Mouse (Mus musculus) macrophage (primary cell): ENCODE measurements around the gene AC170998.1. TPM values are rescaled to one million over a fixed set of nuclear protein-coding genes. Genes with fewer than 3 reads are reported as not detected.
A peak's percentile ranks its signal among the peaks of the same experiment; 100 is the strongest.
"Not testable (repeated sequence)": the region's sequence is repeated elsewhere in the genome, so short reads cannot be mapped to it uniquely, and the experiment has no call there.

Source experiments
- H3K27ac ChIP-seq: fragments of 350-480 bp; formaldehyde crosslinking; 2 replicates; pipeline ENCODE4 v1.9.0; 2021
- H3K36me3 ChIP-seq: fragments of 350-480 bp; formaldehyde crosslinking; 2 replicates; pipeline ENCODE4 v1.9.0; 2021; ENCODE audit errors: inconsistent target
- H3K4me3 ChIP-seq: fragments of 350-480 bp; formaldehyde crosslinking; 2 replicates; pipeline ENCODE4 v1.9.0; 2021; ENCODE audit errors: inconsistent target
- H3K79me2 ChIP-seq: fragments of 350-480 bp; formaldehyde crosslinking; 2 replicates; pipeline ENCODE4 v1.9.0; 2021; ENCODE audit errors: inconsistent target
- WGBS: methylation state at CpG from one replicate; pipeline ENCODE4 v1.1.7; 2026; ENCODE audit warnings: inconsistent platforms; ENCODE audit not compliant: missing documents; 5-methylcytosine and 5-hydroxymethylcytosine counted together
- polyA plus RNA-seq: library from polyadenylated mRNA; stranded (reverse); fragments of 250-400 nt; gene quantifications from 3 replicates; pipeline ENCODE4 v1.2.4, GENCODE M21; 2018; ENCODE audit warnings: inconsistent platforms

The AC170998.1 gene
- polyA plus RNA-seq, 1 experiment from 2014 or later: 0.93 TPM

GRCm38 (mm10) chr17:28712305-28712704, 13.6 kb upstream of the AC170998.1 start:
- Histone ChIP-seq H3K79me2 (peaks cover 96% of the 10 kb centered on the region), H3K27ac (no peak overlapping the region), H3K36me3 (peaks cover 22% of the 10 kb centered on the region; the same call in 1 of the 2 replicates), H3K4me3 (no peak overlapping the region)
- 87% methylated on average over 6 of the region's 6 CpGs for WGBS

GRCm38 (mm10) chr17:28714006-28714405, 11.9 kb upstream of the AC170998.1 start:
- no peak overlapping the region for H3K4me3 ChIP-seq
- WGBS: 100% methylated on average over 3 of the region's 3 CpGs
- peaks cover 32% of the 10 kb centered on the region for H3K36me3 ChIP-seq

DNA sequence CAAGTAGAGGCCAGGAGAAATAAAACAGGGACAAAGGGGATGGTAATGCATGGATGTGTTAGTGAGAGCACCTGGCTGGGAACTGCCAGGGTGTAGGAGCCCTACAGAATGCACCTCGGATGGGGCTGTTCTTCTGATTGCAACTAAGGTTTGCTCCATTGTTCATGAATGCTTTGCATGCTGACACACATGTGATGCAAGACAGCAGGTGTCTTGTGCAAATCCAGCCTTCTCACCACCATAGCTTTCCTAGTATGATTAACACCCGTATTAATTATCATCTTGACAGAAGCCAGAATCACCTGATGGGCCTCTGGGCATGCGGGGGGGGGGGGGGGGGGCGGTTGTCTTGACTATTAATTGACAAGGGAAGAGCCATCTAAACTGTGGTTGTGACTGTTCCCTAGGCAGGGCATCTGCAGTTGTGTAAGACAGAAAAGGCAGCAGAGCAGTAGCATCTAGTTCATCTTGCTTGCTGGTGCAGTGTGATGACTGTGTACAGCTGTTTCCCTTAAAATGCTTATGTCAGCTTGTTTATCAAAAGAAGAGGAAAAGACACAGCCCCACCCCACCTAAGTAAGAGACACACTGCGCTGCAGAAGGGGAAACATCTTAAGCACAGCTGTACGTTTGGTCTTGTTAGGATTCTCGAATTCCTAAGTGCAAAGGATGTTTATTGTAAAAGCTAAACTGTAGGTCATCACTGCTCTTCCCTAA, 9.9 kb upstream of the AC170998.1 start:
- Histone ChIP-seq H3K4me3 (no peak overlapping the region), H3K27ac (peak overlapping the region; percentile 29; the same call in 1 of the 2 replicates), H3K79me2 (peaks cover 98% of the 10 kb centered on the region), H3K36me3 (peaks cover 40% of the 10 kb centered on the region)
- 64% methylated on average over 6 of the region's 7 CpGs for WGBS

More at GRCm38 (mm10) chr17:28714006-28714405, 11.9 kb upstream of the AC170998.1 start:
- Histone ChIP-seq H3K79me2 (peaks cover 97% of the 10 kb centered on the region), H3K27ac (no peak overlapping the region)

GRCm38 (mm10) chr17:28717535-28717934, 8.3 kb upstream of the AC170998.1 start:
- Histone ChIP-seq H3K79me2 (peaks cover 98% of the 10 kb centered on the region), H3K27ac (no peak overlapping the region), H3K36me3 (peaks cover 40% of the 10 kb centered on the region), H3K4me3 (no peak overlapping the region)
- 94% methylated on average over 3 of the region's 3 CpGs for WGBS

DNA sequence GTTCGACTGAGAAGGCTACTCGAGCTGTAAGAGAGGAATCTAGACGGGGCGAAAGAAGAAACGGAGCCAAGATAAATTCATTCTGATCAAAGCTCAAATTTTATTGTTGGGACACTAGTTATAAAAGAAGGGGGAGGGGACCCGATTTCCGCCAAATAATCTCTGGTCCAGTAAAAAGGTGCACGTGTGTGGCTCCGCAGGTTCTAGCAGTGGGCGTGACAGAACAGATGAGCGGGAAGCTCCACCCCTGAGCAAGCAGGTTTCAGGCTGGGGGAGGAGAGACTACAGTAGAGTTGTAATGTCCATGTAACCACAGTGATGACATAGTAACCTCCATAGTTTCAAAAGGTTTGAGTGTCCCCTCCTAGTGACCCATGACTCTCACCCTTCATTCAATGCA, 1.6 kb downstream of the AC170998.1 start:
- Histone ChIP-seq H3K79me2 (peaks cover 74% of the 10 kb centered on the region), H3K36me3 (peaks cover 77% of the 10 kb centered on the region)
- H3K4me3 ChIP-seq, H3K27ac ChIP-seq: not testable (repeated sequence)
- WGBS: 92% methylated on average over 11 of the region's 11 CpGs

DNA sequence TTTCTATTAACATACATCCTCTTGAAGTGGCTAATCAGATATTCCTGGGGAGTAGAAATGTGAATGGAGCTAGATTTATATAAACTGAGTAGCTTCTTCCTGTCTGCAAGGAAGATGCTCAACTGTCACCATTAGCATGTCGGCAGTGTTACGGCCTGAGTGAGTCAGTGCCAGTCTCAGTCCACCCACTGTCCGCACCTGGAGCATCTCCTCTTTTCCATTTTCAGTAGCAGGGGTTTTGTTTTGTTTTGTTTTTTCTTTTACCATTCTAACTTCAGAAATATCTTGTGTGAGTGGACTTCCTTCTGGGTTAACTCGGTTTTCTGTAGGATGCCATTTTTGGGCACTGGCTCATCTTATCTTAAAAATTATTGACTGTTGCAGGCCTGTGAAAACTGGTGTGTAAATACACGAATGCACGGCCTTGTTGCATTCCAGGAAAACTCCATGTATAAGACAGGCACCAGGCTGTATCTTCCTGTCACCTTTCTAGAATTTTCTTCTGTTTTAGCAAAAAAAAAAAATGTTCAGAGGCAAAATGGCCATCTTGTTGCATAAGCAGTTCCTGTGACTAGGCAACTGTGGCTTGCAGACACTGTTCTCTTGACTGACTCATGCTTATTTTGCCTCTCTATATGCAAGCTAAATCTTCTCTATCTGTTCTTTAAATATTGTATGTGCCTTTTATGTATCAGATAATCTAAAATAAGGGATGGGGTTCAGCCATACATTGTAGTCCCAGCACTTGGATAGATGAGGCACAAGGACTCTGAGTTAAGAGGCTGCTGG, 9.6 kb downstream of the AC170998.1 start:
- peak overlapping the region; percentile 84 for H3K27ac ChIP-seq
- H3K4me3 ChIP-seq: no peak overlapping the region
- peaks cover 43% of the 10 kb centered on the region; the same call in 1 of the 2 replicates for H3K79me2 ChIP-seq
- WGBS: 27% methylated on average over 6 of the region's 6 CpGs
- peaks cover 32% of the 10 kb centered on the region for H3K36me3 ChIP-seq

- H3K27ac ChIP-seq: peak overlapping the region; percentile 84
- peaks cover 31% of the 10 kb centered on the region for H3K36me3 ChIP-seq
- no peak overlapping the region for H3K4me3 ChIP-seq
- peaks cover 33% of the 10 kb centered on the region; the same call in 1 of the 2 replicates for H3K79me2 ChIP-seq
- 12% methylated on average over 4 of the region's 4 CpGs for WGBS
Observed at GRCm38 (mm10) chr17:28736486-28736885, 10.6 kb downstream of the AC170998.1 start.

DNA sequence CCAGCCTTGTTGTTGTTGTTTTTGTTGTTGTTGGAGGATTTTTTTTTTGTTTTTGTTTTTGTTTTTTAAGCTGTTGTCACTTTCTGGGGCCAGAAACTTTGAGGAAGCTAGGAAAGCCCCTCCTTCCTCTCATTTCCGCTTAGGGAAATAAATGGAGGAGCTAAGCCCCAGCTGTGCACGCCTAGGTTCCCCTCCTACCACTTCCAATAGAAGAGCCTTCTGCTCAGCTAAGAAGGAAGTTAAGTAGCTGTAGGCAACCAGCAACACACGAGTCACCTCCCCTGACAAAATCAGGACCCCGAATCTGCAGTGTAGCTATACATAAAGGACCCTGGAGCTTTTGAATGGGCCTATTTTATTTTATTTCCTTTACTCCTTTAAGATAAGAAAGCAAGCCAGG, 12.1 kb downstream of the AC170998.1 start:
- 5% methylated on average over 4 of the region's 4 CpGs for WGBS
- no peak overlapping the region for H3K4me3 ChIP-seq
- H3K79me2 ChIP-seq: peaks cover 21% of the 10 kb centered on the region; the same call in 1 of the 2 replicates
- H3K27ac ChIP-seq: peak overlapping the region; percentile 84
- peaks cover 33% of the 10 kb centered on the region for H3K36me3 ChIP-seq

DNA sequence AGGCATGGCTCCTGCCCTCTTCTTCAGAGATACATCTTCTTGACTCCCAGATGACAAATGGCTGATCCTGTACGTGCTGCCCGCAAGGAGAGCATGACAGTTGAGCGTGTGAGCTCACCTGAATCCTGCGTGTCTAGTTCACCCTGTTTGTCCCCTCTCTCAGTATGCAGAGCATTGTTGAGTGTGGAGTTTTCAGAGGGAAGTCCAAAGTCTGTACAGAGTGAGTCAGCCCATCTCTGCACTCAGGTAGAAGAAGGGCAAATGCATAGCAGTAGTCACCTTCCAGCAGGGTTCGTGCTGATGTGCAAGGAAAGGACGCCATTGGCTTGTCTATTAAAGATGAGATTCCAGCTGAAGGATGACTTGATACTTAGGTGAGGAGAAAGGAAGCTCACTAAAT, 13.4 kb downstream of the AC170998.1 start:
- Histone ChIP-seq H3K79me2 (peaks cover 21% of the 10 kb centered on the region; the same call in 1 of the 2 replicates), H3K27ac (no peak overlapping the region), H3K36me3 (peaks cover 44% of the 10 kb centered on the region), H3K4me3 (no peak overlapping the region)
- 96% methylated on average over 6 of the region's 6 CpGs for WGBS

DNA sequence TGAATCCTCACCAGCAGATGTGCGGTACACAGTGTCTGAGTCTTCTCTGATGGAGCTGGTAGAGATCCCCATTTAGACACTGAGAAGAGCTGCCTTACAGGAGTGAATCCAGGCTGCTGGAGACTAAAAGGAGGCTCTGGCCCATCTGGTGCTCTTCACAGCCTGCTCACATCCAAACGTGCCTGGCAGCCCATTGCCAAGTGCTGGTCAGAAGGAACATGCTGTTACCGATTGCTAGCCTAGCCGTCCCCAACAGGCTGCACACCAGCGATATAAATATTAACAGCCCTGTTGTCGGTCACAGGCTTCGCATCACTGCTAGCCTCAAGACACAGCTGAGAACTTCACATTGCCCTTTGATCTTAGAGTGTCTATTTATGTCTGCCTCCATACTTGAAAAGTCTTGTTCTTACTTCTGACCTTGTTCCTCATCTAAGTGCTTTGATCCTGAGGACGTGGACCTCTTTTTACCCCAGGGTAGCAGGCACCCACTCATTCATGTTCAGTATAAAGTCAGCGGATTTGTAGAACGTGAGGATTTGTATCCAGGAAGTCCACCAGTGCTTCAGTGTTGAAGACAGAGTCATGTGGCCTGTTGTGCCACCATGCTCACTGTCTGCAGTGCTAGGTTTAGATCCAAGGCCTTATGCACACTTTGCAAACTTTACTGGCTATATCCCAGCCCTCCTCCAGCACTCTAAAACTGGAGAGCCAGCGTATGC, 17.4 kb downstream of the AC170998.1 start:
- WGBS: 93% methylated on average over 10 of the region's 11 CpGs

GRCm38 (mm10) chr17:28743916-28744315, 18.0 kb downstream of the AC170998.1 start:
- H3K36me3 ChIP-seq: peaks cover 82% of the 10 kb centered on the region
- no peak overlapping the region for H3K27ac ChIP-seq
- H3K79me2 ChIP-seq: peaks cover 8% of the 10 kb centered on the region; the same call in 1 of the 2 replicates
- WGBS: 93% methylated on average over 9 of the region's 9 CpGs
- no peak overlapping the region for H3K4me3 ChIP-seq

More for the DNA sequence above, 17.4 kb downstream of the AC170998.1 start:
- no peak overlapping the region for H3K27ac ChIP-seq
- H3K79me2 ChIP-seq: peaks cover 13% of the 10 kb centered on the region; the same call in 1 of the 2 replicates
- H3K36me3 ChIP-seq: peaks cover 82% of the 10 kb centered on the region
- H3K4me3 ChIP-seq: no peak overlapping the region

DNA sequence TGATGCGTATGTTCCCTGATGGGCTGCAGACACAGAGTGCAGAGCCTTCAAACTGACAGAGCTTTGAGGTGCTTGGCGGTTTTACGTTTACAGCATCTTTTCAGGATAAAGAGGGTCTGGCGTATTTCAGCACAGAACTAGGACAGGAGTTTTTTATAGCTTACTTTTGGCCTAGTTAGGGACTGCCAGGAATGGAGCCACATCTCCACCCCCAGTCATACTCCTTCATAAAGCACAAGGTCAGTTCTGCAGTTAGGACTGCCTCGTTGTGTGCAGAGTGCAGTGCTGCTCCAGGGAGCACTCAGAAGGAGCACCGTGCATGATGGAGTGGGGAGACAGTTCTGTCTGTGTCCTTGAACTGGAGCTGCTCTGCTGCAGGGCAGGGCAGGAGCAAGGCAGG, 19.9 kb downstream of the AC170998.1 start:
- Histone ChIP-seq H3K27ac (no peak overlapping the region), H3K79me2 (no peaks in the 10 kb centered on the region; the same call in 1 of the 2 replicates), H3K36me3 (peaks cover 72% of the 10 kb centered on the region), H3K4me3 (no peak overlapping the region)
- WGBS: 95% methylated on average over 6 of the region's 6 CpGs

- Histone ChIP-seq H3K36me3 (peaks cover 50% of the 10 kb centered on the region), H3K4me3 (no peak overlapping the region), H3K79me2 (no peaks in the 10 kb centered on the region), H3K27ac (no peak overlapping the region)
- WGBS: 84% methylated on average over 4 of the region's 4 CpGs
Observed at GRCm38 (mm10) chr17:28748001-28748400, 22.1 kb downstream of the AC170998.1 start.

- peak overlapping the region; percentile 54 for H3K27ac ChIP-seq
- 3% methylated on average over 6 of the region's 6 CpGs for WGBS
- H3K36me3 ChIP-seq: peaks cover 25% of the 10 kb centered on the region
- H3K4me3 ChIP-seq: no peak overlapping the region
- H3K79me2 ChIP-seq: no peaks in the 10 kb centered on the region
Observed at GRCm38 (mm10) chr17:28750580-28750979, 24.7 kb downstream of the AC170998.1 start.
